Mouse (Mus musculus) myocyte (in vitro differentiated cells): ENCODE results near the gene Cyp4a32. TPM values are rescaled to one million over a fixed set of nuclear protein-coding genes. Genes with fewer than 3 reads are reported as not detected.
"Not testable (repeated sequence)": the region's sequence is repeated elsewhere in the genome, so short reads cannot be mapped to it uniquely, and the experiment has no call there.

Source experiments
- H3K27me3 ChIP-seq: one replicate; pipeline ENCODE4 v1.6.1; 2011; ENCODE audit not compliant: control insufficient read depth, insufficient read depth, insufficient read length
- H3K36me3 ChIP-seq: one replicate; pipeline ENCODE4 v1.6.1; 2011; ENCODE audit not compliant: control insufficient read depth, insufficient read depth
- H3K4me2 ChIP-seq: one replicate; pipeline ENCODE4 v1.6.1; 2011; ENCODE audit warnings: low read depth, control low read depth
- H3K4me3 ChIP-seq: one replicate; pipeline ENCODE4 v1.5.1; 2011; ENCODE audit warnings: mild to moderate bottlenecking, control low read depth, moderate library complexity
- H3K79me2 ChIP-seq: one replicate; pipeline ENCODE4 v1.6.1; 2011; ENCODE audit not compliant: control insufficient read depth, insufficient read depth
- H3ac ChIP-seq: one replicate; pipeline ENCODE4 v1.6.1; 2011; ENCODE audit not compliant: control insufficient read depth, insufficient read length
- CEBPB ChIP-seq: IDR thresholded peaks from 2 replicates; pipeline ENCODE4 v1.6.1; 2011; ENCODE audit warnings: mild to moderate bottlenecking, moderate library complexity; ENCODE audit not compliant: poor library complexity, insufficient read depth, severe bottlenecking
- E2F4 ChIP-seq: IDR thresholded peaks from one replicate; pipeline ENCODE4 v1.6.1; 2011; ENCODE audit warnings: mild to moderate bottlenecking, control low read depth, moderate library complexity; ENCODE audit not compliant: insufficient read depth
- MAX ChIP-seq: IDR thresholded peaks from one replicate; pipeline ENCODE4 v1.6.1; 2011; ENCODE audit warnings: low read depth, mild to moderate bottlenecking, control low read depth
- MYOD1 ChIP-seq, 3 experiments: IDR thresholded peaks; one replicate each; pipeline ENCODE4 v1.6.1; 2011; ENCODE audit warnings: control low read depth in 2 of 3, low read depth in 2 of 3, mild to moderate bottlenecking in 2 of 3, moderate library complexity in 1 of 3; ENCODE audit not compliant: insufficient read length in 2 of 3, control insufficient read depth in 1 of 3
- MYOG ChIP-seq, 3 experiments: IDR thresholded peaks; one replicate each; pipeline ENCODE4 v1.6.1; 2011; ENCODE audit warnings: control low read depth in 2 of 3, low read depth in 2 of 3, mild to moderate bottlenecking in 2 of 3; ENCODE audit not compliant: insufficient read length in 2 of 3, control insufficient read depth in 1 of 3, insufficient read depth in 1 of 3
- POLR2A ChIP-seq: IDR thresholded peaks from one replicate; pipeline ENCODE4 v1.6.1; 2011; ENCODE audit warnings: low read depth, mild to moderate bottlenecking, control low read depth, moderate library complexity; ENCODE audit not compliant: insufficient read length
- POLR2AphosphoS2 ChIP-seq: IDR thresholded peaks from one replicate; pipeline ENCODE4 v1.6.1; 2011; ENCODE audit warnings: low read depth, control low read depth; ENCODE audit not compliant: insufficient read length
- REST ChIP-seq: IDR thresholded peaks from one replicate; pipeline ENCODE4 v1.6.1; 2011; ENCODE audit warnings: mild to moderate bottlenecking, control low read depth, moderate library complexity; ENCODE audit not compliant: insufficient read depth, insufficient read length
- SRF ChIP-seq: IDR thresholded peaks from one replicate; pipeline ENCODE4 v1.6.1; 2011; ENCODE audit warnings: low read depth; ENCODE audit not compliant: control insufficient read depth, insufficient read length
- TCF12 ChIP-seq: IDR thresholded peaks from one replicate; pipeline ENCODE4 v1.6.1; 2011; ENCODE audit warnings: mild to moderate bottlenecking, control low read depth; ENCODE audit not compliant: poor library complexity, insufficient read depth, severe bottlenecking
- TCF3 ChIP-seq: IDR thresholded peaks from one replicate; pipeline ENCODE4 v1.6.1; 2011; ENCODE audit warnings: low read depth, control low read depth; ENCODE audit not compliant: insufficient read length
- USF1 ChIP-seq: IDR thresholded peaks from one replicate; pipeline ENCODE4 v1.6.1; 2011; ENCODE audit warnings: low read depth, mild to moderate bottlenecking, control low read depth, moderate library complexity
- polyA plus RNA-seq: library from polyadenylated mRNA; unstranded; fragments of >200 nt; fragmentation: generic; extraction: Trizol; gene quantifications from one replicate; pipeline ENCODE4 v1.2.1, GENCODE M21; 2012; ENCODE audit warnings: missing spikeins

Gene Cyp4a32
- polyA plus RNA-seq, 1 experiment = not detected

GRCm38 (mm10) chr4:115614005-115614404 lies 13.2 kb downstream of the Cyp4a32 start:
- no peak overlapping the region for H3K4me3 ChIP-seq
- no peaks in the 10 kb centered on the region for H3K36me3 ChIP-seq
- H3ac ChIP-seq = no peak overlapping the region
- H3K79me2 ChIP-seq = no peaks in the 10 kb centered on the region
- no peak overlapping the region for H3K4me2 ChIP-seq
- no peaks in the 10 kb centered on the region for H3K27me3 ChIP-seq
- no peak for TF ChIP-seq USF1
- no peak for TF ChIP-seq MYOG (IDR thresholded peaks at IDR 0.05; ENCODE audit: control insufficient read depth in 1 of 3, insufficient read depth in 1 of 3, insufficient read length in 2 of 3, low read depth in 2 of 3)
- no peak for TF ChIP-seq SRF
- TF ChIP-seq REST = no peak
- no peak for TF ChIP-seq TCF3
- no peak for TF ChIP-seq MYOD1 (IDR thresholded peaks at IDR 0.05; ENCODE audit: control insufficient read depth in 1 of 3, insufficient read length in 2 of 3, low read depth in 2 of 3)
- TF ChIP-seq POLR2AphosphoS2 = no peak
- no peak for TF ChIP-seq CEBPB
- no peak for TF ChIP-seq POLR2A
- TF ChIP-seq TCF12 = no peak
- TF ChIP-seq MAX = no peak
- TF ChIP-seq E2F4 = no peak

GRCm38 (mm10) chr4:115625560-115625959 lies 24.8 kb downstream of the Cyp4a32 start:
- not testable (repeated sequence) for H3ac ChIP-seq, H3K79me2 ChIP-seq, H3K4me3 ChIP-seq, H3K27me3 ChIP-seq, H3K4me2 ChIP-seq, H3K36me3 ChIP-seq

GRCm38 (mm10) chr4:115642967-115643754 lies 42.4 kb downstream of the Cyp4a32 start:
- TF ChIP-seq MYOG (IDR thresholded peaks at IDR 0.05; ENCODE audit: control insufficient read depth in 1 of 3, insufficient read depth in 1 of 3, insufficient read length in 2 of 3, low read depth in 2 of 3) = no peak
- no peak for TF ChIP-seq SRF
- no peak for TF ChIP-seq USF1
- TF ChIP-seq E2F4 = no peak
- TF ChIP-seq REST = no peak
- TF ChIP-seq POLR2A = no peak
- no peak for TF ChIP-seq CEBPB
- no peak for TF ChIP-seq MAX
- TF ChIP-seq TCF3 = no peak
- no peak for TF ChIP-seq MYOD1 (IDR thresholded peaks at IDR 0.05; ENCODE audit: control insufficient read depth in 1 of 3, insufficient read length in 2 of 3, low read depth in 2 of 3)
- no peak for TF ChIP-seq POLR2AphosphoS2
- TF ChIP-seq TCF12 = no peak
- Histone ChIP-seq H3ac (no peak overlapping the region), H3K4me2 (no peak overlapping the region), H3K4me3 (no peak overlapping the region), H3K79me2 (no peaks in the 10 kb centered on the region), H3K36me3 (no peaks in the 10 kb centered on the region), H3K27me3 (no peaks in the 10 kb centered on the region)

DNA sequence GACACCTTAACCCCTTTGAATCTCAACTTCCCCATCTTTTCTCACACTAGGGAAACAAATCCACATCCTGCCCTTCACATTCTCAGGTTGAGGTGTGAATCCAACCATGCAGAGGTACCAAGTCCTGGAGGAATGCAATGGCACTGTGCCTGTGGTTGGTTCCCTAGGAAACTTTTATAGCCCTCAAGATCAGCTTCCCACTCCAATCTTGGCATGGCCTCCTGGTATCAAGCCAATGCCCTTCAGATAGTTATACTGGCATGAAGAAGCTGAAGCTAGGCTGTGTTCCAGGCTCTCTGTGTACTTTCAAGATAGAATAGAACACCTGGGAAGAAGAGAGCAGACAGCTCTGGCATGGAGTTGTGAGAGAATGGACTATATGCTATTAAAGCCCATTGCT lies 44.6 kb downstream of the Cyp4a32 start:
- Histone ChIP-seq H3K4me3 (no peak overlapping the region), H3ac (no peak overlapping the region), H3K4me2 (no peak overlapping the region), H3K79me2 (no peaks in the 10 kb centered on the region), H3K27me3 (no peaks in the 10 kb centered on the region), H3K36me3 (no peaks in the 10 kb centered on the region)
- TF ChIP-seq CEBPB (no peak), E2F4 (no peak), POLR2A (no peak), MAX (no peak)

GRCm38 (mm10) chr4:115647580-115647979 lies 46.8 kb downstream of the Cyp4a32 start, which contains the start of gene Cyp4b1:
TSS of gene Cyp4b1 (minus strand) at chr4:115647723.
- H3K79me2 ChIP-seq = no peaks in the 10 kb centered on the region
- no peaks in the 10 kb centered on the region for H3K27me3 ChIP-seq
- TF ChIP-seq E2F4 = no peak
- TF ChIP-seq USF1 = no peak
- TF ChIP-seq SRF = no peak
- TF ChIP-seq CEBPB = no peak
- TF ChIP-seq MAX = no peak
- no peak for TF ChIP-seq TCF12
- no peak for TF ChIP-seq MYOD1 (IDR thresholded peaks at IDR 0.05; ENCODE audit: control insufficient read depth in 1 of 3, insufficient read length in 2 of 3, low read depth in 2 of 3)
- TF ChIP-seq POLR2A = no peak
- no peak for TF ChIP-seq POLR2AphosphoS2
- no peak for TF ChIP-seq TCF3
- no peak for TF ChIP-seq REST
- no peak for TF ChIP-seq MYOG (IDR thresholded peaks at IDR 0.05; ENCODE audit: control insufficient read depth in 1 of 3, insufficient read depth in 1 of 3, insufficient read length in 2 of 3, low read depth in 2 of 3)
- H3K4me2 ChIP-seq = no peak within 1 kb of the TSS
- H3ac ChIP-seq = no peak within 1 kb of the TSS
- H3K4me3 ChIP-seq = no peak within 1 kb of the TSS
- no peaks in the 10 kb centered on the region for H3K36me3 ChIP-seq
